Mouse (Mus musculus) midbrain, embryonic 13.5 days (tissue): ENCODE data around the gene Mettl7a3. TPM values are rescaled to one million over a fixed set of nuclear protein-coding genes. Genes with fewer than 3 reads are reported as not detected.
"Not testable (repeated sequence)": the region's sequence is repeated elsewhere in the genome, so short reads cannot be mapped to it uniquely, and the experiment has no call there.

Experiments used
- ATAC-seq: fragments of 200-750 bp; cut with Nextera tagmentation; 2 replicates; pipeline ENCODE4 v1.8.0; 2017; ENCODE audit warnings: mild to moderate bottlenecking, moderate TSS enrichment, moderate library complexity
- H3K27ac ChIP-seq: fragments of 300-500 bp; sonication (generic); 2 replicates; pipeline ENCODE4 v1.5.1; 2015; ENCODE audit warnings: inconsistent platforms, mild to moderate bottlenecking, moderate library complexity
- H3K27me3 ChIP-seq: fragments of 300-500 bp; sonication (generic); 2 replicates; pipeline ENCODE4 v1.6.1; 2015; ENCODE audit warnings: mild to moderate bottlenecking, inconsistent platforms
- H3K36me3 ChIP-seq: fragments of 300-500 bp; sonication (generic); 2 replicates; pipeline ENCODE4 v1.6.1; 2015; ENCODE audit warnings: mild to moderate bottlenecking, inconsistent platforms
- H3K4me1 ChIP-seq: fragments of 300-500 bp; sonication (generic); replicated peaks from 2 replicates; pipeline ENCODE4 v1.6.1; 2015; ENCODE audit warnings: inconsistent platforms
- H3K4me2 ChIP-seq: fragments of 300-500 bp; sonication (generic); replicated peaks from 2 replicates; pipeline ENCODE4 v1.6.1; 2015; ENCODE audit warnings: moderate library complexity, mild to moderate bottlenecking, inconsistent platforms
- H3K4me3 ChIP-seq: fragments of 300-500 bp; sonication (generic); replicated peaks from 2 replicates; pipeline ENCODE4 v1.5.1; 2015; ENCODE audit warnings: mild to moderate bottlenecking, inconsistent platforms
- H3K9ac ChIP-seq: fragments of 300-500 bp; sonication (generic); replicated peaks from 2 replicates; pipeline ENCODE4 v1.6.1; 2015; ENCODE audit warnings: mild to moderate bottlenecking, inconsistent platforms
- H3K9me3 ChIP-seq: fragments of 300-500 bp; sonication (generic); 2 replicates; pipeline ENCODE4 v1.6.1; 2016; ENCODE audit warnings: mild to moderate bottlenecking, inconsistent platforms
- WGBS: fragments of 180-500 bp; shearing (Covaris S2); methylation state at CpG from one replicate; pipeline ENCODE4 v1.1.7; 2015; 5-methylcytosine and 5-hydroxymethylcytosine counted together
- polyA plus RNA-seq: library from polyadenylated mRNA; unstranded; fragments of >200 nt; fragmentation: Nextera tagmentation; extraction: Ambion mirVana; gene quantifications from 2 replicates; pipeline ENCODE4 v1.2.1, GENCODE M21; 2015

Gene Mettl7a3
- polyA plus RNA-seq, 1 experiment from 2014 or later: not detected

GRCm38 (mm10) chr15:100314448-100315145, 20.1 kb upstream of the Mettl7a3 start:
- no peak overlapping the region for H3K27ac ChIP-seq
- H3K4me3 ChIP-seq: no peak overlapping the region
- 94% methylated on average over 5 of the region's 5 CpGs for WGBS
- no peak for ATAC-seq
- peaks cover 16% of the 10 kb centered on the region for H3K36me3 ChIP-seq
- H3K27me3 ChIP-seq: no peaks in the 10 kb centered on the region
- no peak overlapping the region for H3K9ac ChIP-seq
- no peaks in the 10 kb centered on the region for H3K4me1 ChIP-seq
- H3K4me2 ChIP-seq: no peak overlapping the region
- no peaks in the 10 kb centered on the region for H3K9me3 ChIP-seq

GRCm38 (mm10) chr15:100318014-100318671, 16.6 kb upstream of the Mettl7a3 start:
- not testable (repeated sequence) for H3K27me3 ChIP-seq, H3K4me1 ChIP-seq, H3K4me3 ChIP-seq, H3K9ac ChIP-seq, H3K9me3 ChIP-seq, ATAC-seq, H3K27ac ChIP-seq, H3K4me2 ChIP-seq
- H3K36me3 ChIP-seq: peaks cover 13% of the 10 kb centered on the region
- WGBS: 63% methylated on average over 4 of the region's 4 CpGs

- Histone ChIP-seq H3K36me3 (peaks cover 1% of the 10 kb centered on the region), H3K27ac (no peak overlapping the region), H3K4me3 (no peak overlapping the region), H3K27me3 (no peaks in the 10 kb centered on the region), H3K4me1 (no peaks in the 10 kb centered on the region), H3K9me3 (no peaks in the 10 kb centered on the region), H3K4me2 (no peak overlapping the region), H3K9ac (no peak overlapping the region)
- 84% methylated on average over 1 of the region's 1 CpGs for WGBS
- ATAC-seq: no peak
Measured at GRCm38 (mm10) chr15:100319884-100320283, 14.8 kb upstream of the Mettl7a3 start.

GRCm38 (mm10) chr15:100320295-100320905, 14.3 kb upstream of the Mettl7a3 start:
- no peaks in the 10 kb centered on the region for H3K4me1 ChIP-seq
- no peaks in the 10 kb centered on the region for H3K36me3 ChIP-seq
- H3K9ac ChIP-seq: no peak overlapping the region
- no peak for ATAC-seq
- WGBS: 85% methylated on average over 9 of the region's 9 CpGs
- H3K27me3 ChIP-seq: no peaks in the 10 kb centered on the region
- no peaks in the 10 kb centered on the region for H3K9me3 ChIP-seq
- no peak overlapping the region for H3K4me3 ChIP-seq
- H3K4me2 ChIP-seq: no peak overlapping the region
- no peak overlapping the region for H3K27ac ChIP-seq

- H3K4me3 ChIP-seq: no peak overlapping the region
- no peaks in the 10 kb centered on the region for H3K27me3 ChIP-seq
- no peak overlapping the region for H3K9ac ChIP-seq
- no peak for ATAC-seq
- no peak overlapping the region for H3K27ac ChIP-seq
- H3K4me2 ChIP-seq: no peak overlapping the region
- no peaks in the 10 kb centered on the region for H3K9me3 ChIP-seq
- H3K36me3 ChIP-seq: no peaks in the 10 kb centered on the region
- 62% methylated on average over 5 of the region's 5 CpGs for WGBS
- H3K4me1 ChIP-seq: no peaks in the 10 kb centered on the region
Measured at GRCm38 (mm10) chr15:100321134-100321533, 13.6 kb upstream of the Mettl7a3 start.

GRCm38 (mm10) chr15:100324021-100324591, 10.6 kb upstream of the Mettl7a3 start:
- WGBS: 76% methylated on average over 12 of the region's 12 CpGs
- H3K4me2 ChIP-seq: no peak overlapping the region
- H3K9me3 ChIP-seq: no peaks in the 10 kb centered on the region
- no peak for ATAC-seq
- no peak overlapping the region for H3K9ac ChIP-seq
- H3K27ac ChIP-seq: no peak overlapping the region
- no peaks in the 10 kb centered on the region for H3K4me1 ChIP-seq
- no peak overlapping the region for H3K4me3 ChIP-seq
- no peaks in the 10 kb centered on the region for H3K36me3 ChIP-seq
- H3K27me3 ChIP-seq: no peaks in the 10 kb centered on the region

GRCm38 (mm10) chr15:100325235-100325634, 9.5 kb upstream of the Mettl7a3 start:
- Histone ChIP-seq H3K9ac (no peak overlapping the region), H3K36me3 (no peaks in the 10 kb centered on the region), H3K4me2 (no peak overlapping the region), H3K27ac (no peak overlapping the region), H3K4me1 (no peaks in the 10 kb centered on the region), H3K27me3 (no peaks in the 10 kb centered on the region), H3K9me3 (no peaks in the 10 kb centered on the region), H3K4me3 (no peak overlapping the region)
- no peak for ATAC-seq
- WGBS: 94% methylated on average over 3 of the region's 3 CpGs

GRCm38 (mm10) chr15:100328089-100328488, 6.6 kb upstream of the Mettl7a3 start:
- H3K9ac ChIP-seq, H3K9me3 ChIP-seq, H3K27ac ChIP-seq, H3K27me3 ChIP-seq, H3K36me3 ChIP-seq, H3K4me1 ChIP-seq, ATAC-seq, H3K4me3 ChIP-seq, H3K4me2 ChIP-seq: not testable (repeated sequence)
- 66% methylated on average over 4 of the region's 4 CpGs for whole genome bisulfite sequencing

- not testable (repeated sequence) for H3K4me1 ChIP-seq, H3K36me3 ChIP-seq, ATAC-seq, H3K9me3 ChIP-seq, H3K27ac ChIP-seq, H3K4me2 ChIP-seq, H3K9ac ChIP-seq, H3K27me3 ChIP-seq, H3K4me3 ChIP-seq
- WGBS: 63% methylated on average over 10 of the region's 10 CpGs
Measured at GRCm38 (mm10) chr15:100329336-100329735, 5.4 kb upstream of the Mettl7a3 start.

- no peaks in the 10 kb centered on the region for H3K9me3 ChIP-seq
- no peaks in the 10 kb centered on the region for H3K27me3 ChIP-seq
- H3K9ac ChIP-seq: no peak overlapping the region
- no peaks in the 10 kb centered on the region for H3K4me1 ChIP-seq
- no peak overlapping the region for H3K27ac ChIP-seq
- ATAC-seq: no peak
- no peaks in the 10 kb centered on the region for H3K36me3 ChIP-seq
- H3K4me3 ChIP-seq: no peak overlapping the region
- 92% methylated on average over 7 of the region's 7 CpGs for WGBS
- no peak overlapping the region for H3K4me2 ChIP-seq
Measured at GRCm38 (mm10) chr15:100330739-100331138, 4.0 kb upstream of the Mettl7a3 start.

GRCm38 (mm10) chr15:100332077-100332961, 2.4 kb upstream of the Mettl7a3 start:
- not testable (repeated sequence) for H3K4me1 ChIP-seq, H3K36me3 ChIP-seq, ATAC-seq, H3K27me3 ChIP-seq, H3K4me2 ChIP-seq, H3K4me3 ChIP-seq, H3K9me3 ChIP-seq, H3K27ac ChIP-seq, H3K9ac ChIP-seq
- 48% methylated on average over 3 of the region's 10 CpGs for WGBS
